Mouse (Mus musculus): ENCODE data around the gene Tspan15. TPM values are rescaled to one million over a fixed set of nuclear protein-coding genes. Genes with fewer than 3 reads are reported as not detected.
A peak's percentile ranks its signal among the peaks of the same experiment; 100 is the strongest.

Gene Tspan15
- total RNA-seq (2017), result 0.32 and 3.6 TPM in 2 replicates

DNA sequence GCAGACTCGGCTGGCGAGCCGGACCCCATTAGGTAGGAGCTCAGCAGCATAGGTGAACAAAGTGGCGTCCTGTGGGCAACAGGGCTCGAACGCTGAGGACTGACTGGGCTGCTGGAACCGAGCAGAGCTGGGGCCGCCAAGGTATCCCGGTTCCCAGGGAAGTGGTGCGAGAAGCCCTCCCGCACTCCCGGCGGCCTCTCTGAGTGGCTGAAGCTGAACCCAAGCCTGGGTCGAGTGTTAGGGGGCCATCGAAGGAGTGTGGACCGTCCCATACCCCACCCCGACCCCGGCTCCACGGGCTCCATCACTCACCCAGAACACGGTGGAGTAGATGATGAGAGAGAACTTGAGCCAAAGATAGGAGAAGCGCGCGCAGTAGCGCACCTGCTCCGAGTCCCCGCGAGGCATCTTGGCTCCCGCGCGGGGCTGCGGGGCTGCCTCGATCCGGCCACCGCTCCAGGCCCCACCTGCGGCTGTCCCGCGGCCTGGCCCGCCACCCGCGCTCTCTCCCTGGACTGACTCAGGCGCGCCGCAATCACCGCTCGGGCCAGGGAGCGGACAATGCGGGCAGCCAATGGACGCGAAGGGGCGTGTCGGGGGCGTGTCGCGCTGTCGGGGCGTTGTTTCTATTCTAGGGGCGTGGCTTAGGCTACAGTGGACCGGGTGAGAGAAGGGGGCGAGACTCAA, at the start of gene Tspan15:
Gene Tspan15 (minus strand): TSS at position 544 of the 687 bp plus-strand sequence.
- ATAC-seq (replicated peaks; ENCODE audit: low read depth, poor library complexity, severe bottlenecking), result peak; percentile 98

DNA sequence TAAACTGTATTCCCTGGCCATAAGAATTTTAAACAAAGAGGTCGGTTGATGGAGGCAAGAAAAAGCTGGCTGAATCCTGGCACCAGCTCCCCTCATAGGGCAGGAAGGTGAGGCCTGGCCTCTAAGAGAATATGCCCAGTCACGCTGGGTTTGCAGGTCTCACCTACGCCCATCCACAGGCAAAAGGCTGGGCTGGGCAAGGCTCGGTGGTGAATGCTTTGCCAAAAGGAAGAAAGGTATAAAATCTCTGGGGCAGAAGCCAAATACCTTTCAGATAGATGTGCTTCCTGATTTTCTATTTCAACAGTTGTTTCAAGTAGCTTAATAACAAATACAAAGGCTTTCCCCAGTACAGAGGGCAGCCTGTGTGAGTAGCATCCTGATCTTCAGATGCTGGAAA, 48.6 kb upstream of the Tspan15 start:
- no peak for ATAC-seq (replicated peaks; ENCODE audit: low read depth, poor library complexity, severe bottlenecking)

DNA sequence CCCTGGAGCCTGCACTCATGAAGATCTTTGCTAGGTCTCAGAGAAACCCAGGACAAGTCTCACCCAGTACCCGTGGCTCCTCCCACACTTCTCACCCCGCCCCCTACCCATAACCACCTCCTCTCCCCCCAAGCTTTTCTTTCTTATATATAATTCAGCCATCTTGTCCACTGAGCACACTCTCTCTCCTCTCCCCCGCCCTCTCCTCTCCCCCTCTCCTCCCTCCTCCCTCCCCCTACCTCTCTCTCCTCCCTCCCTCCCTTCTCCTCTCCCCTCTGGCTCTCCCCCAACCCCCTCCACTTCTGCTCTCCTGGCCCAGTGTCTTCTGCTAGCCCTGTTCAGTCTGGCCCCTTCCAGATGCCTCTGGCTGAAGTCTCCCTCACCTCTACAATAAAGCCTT, 48.0 kb upstream of the Tspan15 start:
- no peak for ATAC-seq (replicated peaks; ENCODE audit: low read depth, poor library complexity, severe bottlenecking)

DNA sequence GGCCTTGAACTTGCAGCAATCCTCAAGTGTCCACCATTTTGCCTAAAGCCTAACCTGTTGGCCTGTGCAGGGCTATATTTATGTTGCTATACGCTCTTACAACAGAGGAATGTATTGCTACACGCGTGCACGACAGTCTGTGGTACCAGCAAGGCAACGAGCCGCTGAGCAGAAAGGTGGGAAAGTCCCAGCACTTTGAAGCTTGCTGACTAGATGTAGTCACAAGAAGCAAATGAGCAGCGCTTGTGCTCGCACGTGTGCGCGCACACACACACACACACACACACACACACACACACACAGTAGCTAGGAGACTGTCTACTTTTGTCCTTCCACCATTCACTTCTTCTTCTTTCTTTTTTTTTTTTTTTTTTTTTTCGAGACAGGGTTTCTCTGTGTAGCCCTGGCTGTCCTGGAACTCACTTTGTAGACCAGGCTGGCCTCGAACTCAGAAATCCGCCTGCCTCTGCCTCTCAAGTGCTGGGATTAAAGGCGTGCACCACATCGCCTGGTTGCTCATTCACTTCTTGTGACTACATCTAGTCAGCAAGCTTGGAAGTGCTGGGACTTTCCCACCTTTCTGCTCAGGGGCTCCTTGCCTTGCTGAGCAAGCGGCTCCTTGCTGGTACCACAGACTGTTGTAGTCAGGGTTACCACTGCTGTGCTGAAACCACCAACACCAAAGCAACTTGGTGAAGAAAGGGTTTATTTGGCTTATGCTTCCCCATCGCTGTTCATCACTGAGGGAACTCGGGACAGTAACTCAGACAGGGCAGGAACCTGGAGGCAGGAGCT, 46.6 kb upstream of the Tspan15 start:
- no peak for ATAC-seq (replicated peaks; ENCODE audit: low read depth, poor library complexity, severe bottlenecking)

DNA sequence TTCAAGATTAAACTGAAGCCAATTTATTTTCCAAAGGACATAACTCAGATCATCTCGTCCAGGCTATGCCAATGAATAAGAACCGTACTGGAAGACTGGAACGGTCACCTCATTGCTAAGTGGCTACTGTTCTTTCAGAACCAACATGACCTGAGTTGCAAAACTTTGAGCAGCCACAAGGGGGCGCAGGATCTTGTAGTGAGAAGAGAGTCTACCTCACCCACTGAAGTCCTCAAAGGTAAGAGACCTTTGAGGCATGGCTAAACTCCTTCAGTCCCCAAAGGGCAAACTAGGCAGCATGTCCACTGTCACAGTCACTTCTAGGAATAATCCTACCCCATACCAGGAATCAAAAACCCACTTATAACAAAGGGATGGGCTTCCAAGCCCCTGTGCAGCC, 44.2 kb upstream of the Tspan15 start:
- peak; percentile 76 for ATAC-seq (replicated peaks; ENCODE audit: low read depth, poor library complexity, severe bottlenecking)

DNA sequence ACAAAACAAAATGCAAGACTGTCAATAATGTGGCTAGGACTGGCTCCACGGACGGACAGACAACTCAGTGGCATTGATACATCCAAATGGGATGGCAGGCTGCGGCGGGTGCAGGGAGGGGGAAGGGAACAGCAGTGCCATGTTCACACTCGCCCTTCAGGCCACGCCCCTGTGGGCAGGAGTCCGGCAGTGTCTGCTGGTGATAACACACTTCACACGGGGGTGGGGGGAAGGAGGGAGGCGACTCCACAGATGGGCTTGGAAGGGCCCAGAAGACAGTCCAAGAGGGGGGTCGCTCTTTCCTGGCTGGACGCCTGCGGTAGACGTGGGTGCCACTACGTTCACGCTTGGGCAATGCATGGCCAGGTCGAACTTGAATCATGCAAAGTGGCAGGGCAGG, 38.2 kb upstream of the Tspan15 start:
- no peak for ATAC-seq (replicated peaks; ENCODE audit: low read depth, poor library complexity, severe bottlenecking)

DNA sequence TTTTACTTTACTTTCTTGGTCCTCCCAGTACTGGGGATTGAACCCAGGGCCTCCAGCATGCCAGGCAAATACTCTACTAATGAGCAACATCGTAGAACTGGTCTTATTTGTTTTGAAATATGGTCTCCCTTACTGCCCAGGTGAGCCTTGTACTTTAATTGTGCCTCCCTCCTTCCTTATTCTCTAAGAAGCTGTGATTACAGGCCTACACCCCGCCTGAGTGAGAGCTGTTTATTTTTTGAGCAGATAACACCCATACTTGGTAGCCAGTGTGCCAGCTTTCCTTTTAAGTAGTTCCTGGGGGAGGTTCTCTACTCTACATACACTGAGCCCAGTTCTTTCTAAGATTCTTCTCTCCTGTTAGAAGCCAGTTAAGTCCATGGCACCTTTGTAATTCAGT, 33.2 kb upstream of the Tspan15 start:
- no peak for ATAC-seq (replicated peaks; ENCODE audit: low read depth, poor library complexity, severe bottlenecking)

DNA sequence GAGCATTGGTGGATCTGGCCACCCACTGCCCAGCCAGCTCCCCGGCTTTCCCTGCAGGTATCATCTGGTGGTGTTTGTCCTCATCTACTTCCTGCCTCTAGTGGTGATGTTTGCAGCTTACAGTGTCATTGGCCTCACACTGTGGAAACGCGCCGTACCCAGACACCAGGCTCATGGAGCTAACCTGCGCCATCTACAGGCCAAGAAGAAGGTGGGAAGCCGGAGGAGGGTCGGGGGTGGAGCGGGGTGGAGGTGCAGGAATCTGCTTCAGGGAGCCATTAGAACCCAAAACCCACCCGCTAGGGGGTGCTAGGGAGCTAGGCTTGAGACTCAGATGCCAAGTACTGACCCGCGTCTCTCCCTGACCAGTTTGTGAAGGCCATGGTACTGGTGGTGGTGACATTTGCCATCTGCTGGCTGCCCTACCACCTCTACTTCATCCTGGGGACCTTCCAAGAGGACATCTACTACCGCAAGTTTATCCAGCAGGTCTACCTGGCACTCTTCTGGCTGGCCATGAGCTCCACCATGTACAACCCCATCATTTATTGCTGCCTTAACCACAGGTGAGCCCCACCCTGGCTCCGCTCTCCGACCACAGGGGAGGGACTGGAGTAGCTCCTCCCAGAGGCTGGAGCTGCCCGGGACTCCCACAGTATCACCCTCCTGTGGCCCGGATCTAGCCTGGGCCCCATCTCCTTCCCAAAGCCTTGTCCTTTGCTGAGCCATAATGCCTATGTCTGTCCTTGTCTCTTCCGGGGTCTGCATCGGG, 30.2 kb upstream of the Tspan15 start:
- peak; percentile 98 for ATAC-seq (replicated peaks; ENCODE audit: low read depth, poor library complexity, severe bottlenecking)

DNA sequence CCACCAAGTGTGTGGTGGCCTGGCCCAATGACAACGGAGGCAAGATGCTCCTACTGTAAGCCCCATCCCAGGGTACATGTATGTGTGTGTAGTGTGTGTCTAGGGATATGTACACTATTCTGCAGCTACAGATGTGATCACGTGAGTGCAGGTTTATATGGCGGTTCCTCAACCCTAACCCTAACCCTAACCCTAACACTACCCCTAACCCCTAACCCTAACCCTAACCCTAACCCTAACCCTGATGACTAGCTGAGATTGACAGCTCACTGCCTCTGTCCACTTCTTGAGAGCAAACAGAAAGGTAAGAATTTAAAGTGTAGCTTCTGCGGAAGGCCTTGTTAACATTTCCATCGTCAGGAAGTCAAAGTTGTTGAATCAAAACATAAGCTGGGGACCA, 27.2 kb upstream of the Tspan15 start:
- ATAC-seq (replicated peaks; ENCODE audit: low read depth, poor library complexity, severe bottlenecking), result no peak

DNA sequence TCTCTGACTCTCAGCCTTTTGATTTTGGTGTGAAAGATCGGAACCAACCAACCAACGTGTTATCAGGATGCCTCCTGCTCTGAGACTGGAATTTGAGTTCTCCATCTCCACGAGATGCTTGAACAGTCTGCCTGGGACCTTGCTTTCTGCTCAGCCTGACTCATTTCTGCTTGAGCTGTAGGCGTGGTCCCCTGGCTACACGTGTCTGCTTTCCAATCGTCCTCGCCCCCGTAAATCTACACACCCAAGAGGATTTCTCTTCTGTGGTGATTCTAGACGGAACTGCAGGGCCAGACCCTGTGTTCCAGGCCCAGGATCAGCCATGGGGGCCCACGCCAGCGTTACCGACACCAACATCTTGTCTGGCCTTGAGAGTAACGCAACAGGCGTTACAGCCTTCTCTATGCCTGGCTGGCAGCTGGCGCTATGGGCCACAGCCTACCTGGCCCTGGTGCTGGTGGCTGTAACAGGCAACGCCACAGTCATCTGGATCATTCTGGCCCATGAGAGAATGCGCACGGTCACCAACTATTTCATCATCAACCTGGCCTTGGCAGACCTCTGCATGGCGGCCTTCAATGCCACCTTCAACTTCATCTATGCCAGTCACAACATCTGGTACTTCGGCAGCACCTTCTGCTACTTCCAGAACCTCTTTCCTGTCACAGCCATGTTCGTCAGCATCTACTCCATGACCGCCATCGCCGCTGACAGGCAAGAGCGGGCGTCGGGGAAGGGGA, 21.6 kb upstream of the Tspan15 start:
- no peak for ATAC-seq (replicated peaks; ENCODE audit: low read depth, poor library complexity, severe bottlenecking)

DNA sequence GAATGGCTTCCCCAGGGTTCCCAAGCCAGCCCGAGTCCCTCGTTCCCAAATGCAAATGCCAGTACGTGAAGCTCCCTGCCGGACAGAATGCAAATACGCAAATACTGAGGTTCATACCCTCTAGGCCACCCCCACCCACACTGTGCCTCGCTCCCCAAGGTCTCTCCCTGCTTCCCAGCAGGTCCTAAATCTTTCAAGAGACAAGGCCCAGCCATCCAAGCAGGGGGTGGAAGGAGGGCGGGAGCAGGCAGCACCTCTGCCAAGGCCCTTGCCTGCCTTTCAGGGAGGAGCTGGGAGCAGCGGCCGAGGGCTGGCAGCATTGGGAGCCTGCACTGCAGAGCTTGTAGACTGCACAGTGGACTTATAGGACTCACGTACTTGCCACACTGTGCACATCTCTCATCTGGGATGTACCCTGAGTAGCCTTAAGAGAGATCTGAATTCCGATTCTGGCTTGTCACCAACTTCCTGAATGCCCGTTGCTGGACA, 21.0 kb upstream of the Tspan15 start, which contains the start of gene Tacr2:
Gene Tacr2 (plus strand): TSS at position 439 of the 489 bp plus-strand sequence.
- no peak for ATAC-seq (replicated peaks; ENCODE audit: low read depth, poor library complexity, severe bottlenecking)

DNA sequence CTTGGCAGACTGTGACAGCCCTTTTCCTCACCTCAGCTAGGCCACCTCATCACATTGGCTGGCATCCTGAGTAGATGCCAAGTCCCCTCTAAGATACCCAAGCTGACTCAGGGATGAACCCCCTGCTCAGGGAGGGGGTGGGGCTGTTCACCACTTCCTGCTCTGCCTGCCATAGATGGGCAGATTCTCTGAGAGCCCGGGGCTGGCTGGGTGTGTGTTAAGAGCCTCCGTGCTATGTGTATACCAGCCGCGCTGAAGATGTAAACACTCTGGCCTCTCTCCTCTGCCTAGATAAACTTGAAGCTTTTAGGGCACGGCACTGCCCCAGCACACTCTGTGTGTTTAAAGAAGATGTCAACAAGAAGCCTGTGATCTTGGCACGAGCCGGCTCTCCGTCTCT, 16.8 kb upstream of the Tspan15 start:
- peak; percentile 81 for ATAC-seq (replicated peaks; ENCODE audit: low read depth, poor library complexity, severe bottlenecking)

DNA sequence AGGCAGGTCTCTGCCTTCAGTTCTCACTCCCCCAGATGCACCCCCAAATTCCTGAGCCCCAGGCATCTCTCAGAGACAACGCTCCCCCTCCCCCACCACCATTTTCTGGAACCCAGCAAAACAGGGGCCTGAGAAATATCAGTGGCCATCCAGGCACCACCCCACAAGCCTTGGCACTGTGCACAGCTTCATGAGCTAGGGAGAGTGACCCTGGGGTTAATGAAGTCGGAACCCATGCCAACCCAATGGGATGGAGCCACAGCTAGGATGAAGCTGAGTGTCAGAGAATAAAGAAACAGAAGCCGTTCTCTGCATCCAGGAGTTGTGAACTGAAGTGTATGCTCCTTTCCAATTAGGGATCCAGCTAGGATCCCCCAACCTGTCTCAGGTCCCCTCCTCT, 16.1 kb upstream of the Tspan15 start:
- no peak for ATAC-seq (replicated peaks; ENCODE audit: low read depth, poor library complexity, severe bottlenecking)

DNA sequence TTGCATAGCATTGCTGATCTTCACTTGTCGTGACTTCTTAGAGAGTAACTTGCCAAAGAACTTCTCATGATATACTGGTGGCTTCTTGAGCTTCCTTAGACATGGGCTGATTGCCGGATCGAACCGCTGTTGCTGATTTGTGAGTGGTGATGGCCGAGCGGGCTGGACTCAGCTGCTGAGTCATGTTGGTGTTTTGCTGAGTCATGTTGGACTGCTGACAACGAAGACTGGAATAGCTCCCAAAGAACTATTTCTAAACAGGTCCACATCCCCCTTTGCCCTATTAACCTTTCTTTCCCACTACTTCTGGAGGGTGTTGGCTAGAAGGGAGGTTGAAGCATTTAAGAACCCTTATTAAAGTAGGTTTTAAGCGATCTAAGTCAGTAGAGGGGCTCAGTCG, 13.0 kb upstream of the Tspan15 start:
- no peak for ATAC-seq (replicated peaks; ENCODE audit: low read depth, poor library complexity, severe bottlenecking)

DNA sequence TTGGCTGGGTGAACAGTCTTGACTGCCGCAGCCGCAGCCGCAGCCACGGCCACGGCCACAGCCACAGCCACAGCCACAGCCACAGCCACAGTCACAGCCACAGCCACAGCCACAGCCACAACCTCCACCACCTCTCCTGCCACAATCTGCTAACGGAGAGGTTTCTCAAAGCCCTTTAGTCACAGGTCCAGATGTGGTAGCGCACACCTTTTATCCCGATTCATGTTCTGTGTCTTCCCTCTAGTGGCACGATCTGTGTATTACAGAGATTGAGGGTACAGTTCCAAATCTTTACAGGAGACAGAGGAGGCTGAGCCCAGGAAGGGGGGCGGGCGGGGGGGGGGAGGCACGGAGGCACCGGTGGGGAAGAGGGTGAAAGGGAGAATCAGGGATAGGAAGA, 11.8 kb upstream of the Tspan15 start:
- peak; percentile 64; the same call in 1 of the 2 replicates for ATAC-seq (replicated peaks; ENCODE audit: low read depth, poor library complexity, severe bottlenecking)

DNA sequence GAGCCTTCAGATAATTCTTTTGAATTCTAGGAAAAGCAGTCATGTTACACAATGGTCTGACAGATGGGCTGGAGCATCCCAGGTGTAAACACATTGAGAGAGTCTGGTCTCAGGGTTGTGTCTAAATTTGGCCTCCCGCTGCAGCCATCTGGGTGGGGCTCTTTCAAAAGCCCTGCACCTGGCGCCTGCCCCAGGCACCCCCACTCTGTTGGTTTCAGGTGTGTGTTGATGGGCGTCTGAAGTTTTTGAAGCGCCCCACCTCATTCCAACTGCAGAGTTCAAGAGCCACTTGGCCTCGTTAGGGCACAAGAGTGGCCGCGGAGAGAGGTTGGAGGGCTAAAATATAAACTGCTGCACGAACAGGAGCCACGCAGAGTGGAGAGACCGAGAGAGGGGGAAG, 11.3 kb upstream of the Tspan15 start:
- ATAC-seq (replicated peaks; ENCODE audit: low read depth, poor library complexity, severe bottlenecking), result no peak

DNA sequence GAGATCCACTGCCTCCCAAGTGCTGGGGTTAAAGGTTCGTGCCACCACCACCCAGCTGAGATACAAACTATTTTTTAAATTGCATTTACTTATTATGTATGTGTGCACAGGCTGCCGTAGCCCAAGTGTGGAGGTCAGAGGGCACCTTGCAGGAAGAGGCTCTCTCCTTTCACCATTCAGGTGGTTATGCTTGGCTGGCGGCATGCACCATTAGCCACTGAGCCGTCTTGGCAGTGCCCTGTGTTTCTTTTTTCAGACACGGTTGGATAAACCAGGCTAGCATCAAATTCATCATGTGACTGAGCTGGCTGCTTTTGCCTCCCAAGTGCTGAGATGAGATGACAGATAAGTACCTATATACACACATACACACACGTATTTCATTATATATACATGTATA, 8.2 kb upstream of the Tspan15 start:
- ATAC-seq (replicated peaks; ENCODE audit: low read depth, poor library complexity, severe bottlenecking), result no peak

DNA sequence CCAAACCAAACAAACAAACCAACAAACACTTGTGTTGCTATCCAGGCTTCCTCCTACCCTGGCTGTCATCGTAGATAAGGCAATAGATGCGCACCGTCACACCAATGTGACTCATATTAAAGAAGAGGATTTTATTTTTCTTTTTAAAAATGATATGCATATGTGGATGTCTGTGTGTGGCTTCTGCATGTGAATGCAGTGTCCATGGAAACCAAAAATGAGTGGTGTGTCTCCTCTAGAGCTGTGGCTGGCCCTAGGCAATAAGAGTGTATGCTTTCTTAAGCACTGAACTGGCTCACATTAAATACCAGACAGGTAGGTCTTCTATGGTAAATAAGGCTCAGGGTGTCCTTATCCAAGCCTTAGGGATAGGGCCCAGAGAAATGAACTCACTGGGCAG, 7.6 kb upstream of the Tspan15 start:
- no peak for ATAC-seq (replicated peaks; ENCODE audit: low read depth, poor library complexity, severe bottlenecking)

DNA sequence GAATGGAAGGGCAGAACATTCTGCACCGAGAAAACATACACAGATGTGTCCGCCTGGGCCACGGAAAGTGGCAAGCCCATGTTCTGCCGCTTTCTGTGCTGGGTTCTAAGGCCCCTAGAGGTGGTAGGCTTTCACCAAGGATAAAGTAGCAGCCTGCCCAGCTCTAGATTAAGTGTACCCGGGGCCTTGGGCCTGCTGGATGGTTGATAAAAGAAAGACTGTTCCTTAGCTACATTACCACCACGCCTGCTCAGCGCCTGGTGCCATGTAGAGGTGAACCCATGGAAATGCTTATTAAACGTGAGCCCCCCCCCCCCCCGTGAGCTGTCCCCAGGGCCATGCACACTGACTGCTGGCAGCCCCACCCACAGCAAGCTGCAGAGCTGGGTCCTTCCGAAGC, 6.2 kb upstream of the Tspan15 start:
- ATAC-seq (replicated peaks; ENCODE audit: low read depth, poor library complexity, severe bottlenecking), result peak; percentile 63; the same call in 1 of the 2 replicates

DNA sequence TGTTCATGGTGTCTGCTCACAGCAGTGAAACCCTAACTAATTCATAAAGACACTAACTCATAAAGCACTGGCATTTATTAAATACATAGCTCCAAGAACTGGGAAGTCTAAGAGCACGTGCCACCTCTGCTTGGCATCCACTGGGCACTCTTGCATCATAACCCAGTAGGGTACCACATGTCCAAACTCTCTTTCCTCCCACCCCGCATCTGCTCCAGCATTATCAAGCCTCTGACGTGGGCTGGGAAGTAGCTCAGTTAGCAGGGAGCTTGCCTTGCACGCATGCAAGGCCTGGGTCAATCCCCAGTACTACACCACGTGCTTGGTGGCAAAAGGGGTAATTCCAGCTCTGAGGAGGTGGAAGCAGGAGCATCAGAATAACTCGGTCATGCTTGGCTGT, 5.1 kb upstream of the Tspan15 start:
- no peak for ATAC-seq (replicated peaks; ENCODE audit: low read depth, poor library complexity, severe bottlenecking)

Data from common myeloid progenitor, adult 5-6 weeks (primary cell).